Mouse (Mus musculus): ENCODE measurements around the gene Rab6b. TPM values are rescaled to one million over a fixed set of nuclear protein-coding genes. Genes with fewer than 3 reads are reported as not detected.

Rab6b gene
- polyA plus RNA-seq, 1 experiment = 23.3 TPM

GRCm38 (mm10) chr9:103072204-103072599 is 39.4 kb upstream of the Rab6b start:
- no peaks in the 10 kb centered on the region for H3K36me3 ChIP-seq (ENCODE audit: control insufficient read depth, insufficient read depth, low read length, poor library complexity, severe bottlenecking)
- H3K4me3 ChIP-seq (ENCODE audit: low read depth, low read length) = no peak overlapping the region
- TF ChIP-seq POLR2A (IDR thresholded peaks at IDR 0.05; ENCODE audit: insufficient read depth, low read length) (no peak), EP300 (IDR thresholded peaks at IDR 0.05; ENCODE audit: insufficient read depth, low read depth, low read length) (no peak), CTCF (IDR thresholded peaks at IDR 0.05; ENCODE audit: low read depth, low read length) (no peak)
- H3K4me1 ChIP-seq (ENCODE audit: control insufficient read depth, insufficient read depth, low read length) = no peaks in the 10 kb centered on the region
- no peaks in the 10 kb centered on the region for H3K9me3 ChIP-seq (replicated peaks; ENCODE audit: control insufficient read depth, insufficient read depth, low read length, poor library complexity, severe bottlenecking)
- no peak overlapping the region for H3K9ac ChIP-seq (ENCODE audit: low read depth, poor library complexity, severe bottlenecking)
- no peak overlapping the region for H3K27ac ChIP-seq (ENCODE audit: insufficient read depth, low read length)
- no peaks in the 10 kb centered on the region for H3K27me3 ChIP-seq (ENCODE audit: control insufficient read depth, insufficient read depth, low read length, poor library complexity, severe bottlenecking)

DNA sequence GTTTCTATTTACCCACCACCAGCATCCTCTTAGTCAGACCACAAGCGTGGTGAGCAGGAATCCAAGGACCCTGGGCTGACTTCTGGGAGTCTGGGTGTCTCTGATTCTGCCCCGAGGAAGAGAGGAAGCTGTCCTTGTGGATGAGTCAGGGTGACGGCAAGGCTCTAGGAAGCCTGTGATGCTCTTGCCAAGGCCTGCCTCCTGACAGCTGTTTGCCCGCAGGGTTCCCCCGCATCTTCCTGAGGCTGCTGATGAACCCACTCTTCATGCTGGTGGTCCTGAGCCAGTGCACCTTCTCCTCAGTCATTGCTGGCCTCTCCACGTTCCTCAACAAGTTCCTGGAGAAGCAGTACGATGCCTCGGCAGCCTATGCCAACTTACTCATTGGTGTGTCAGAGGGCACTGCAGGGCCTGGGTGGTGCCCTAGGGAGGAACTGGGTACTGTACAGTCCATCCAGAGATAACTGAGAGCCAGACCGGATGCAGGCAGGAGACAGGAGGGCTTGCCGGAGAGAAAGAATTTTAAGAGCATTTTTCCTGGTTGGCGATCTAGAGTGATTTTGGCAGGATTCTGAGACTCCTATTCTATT is 38.6 kb upstream of the Rab6b start:
- Histone ChIP-seq H3K9me3 (replicated peaks; ENCODE audit: control insufficient read depth, insufficient read depth, low read length, poor library complexity, severe bottlenecking) (no peaks in the 10 kb centered on the region), H3K9ac (ENCODE audit: low read depth, poor library complexity, severe bottlenecking) (no peak overlapping the region), H3K27me3 (ENCODE audit: control insufficient read depth, insufficient read depth, low read length, poor library complexity, severe bottlenecking) (no peaks in the 10 kb centered on the region), H3K36me3 (ENCODE audit: control insufficient read depth, insufficient read depth, low read length, poor library complexity, severe bottlenecking) (no peaks in the 10 kb centered on the region), H3K27ac (ENCODE audit: insufficient read depth, low read length) (no peak overlapping the region), H3K4me3 (ENCODE audit: low read depth, low read length) (no peak overlapping the region), H3K4me1 (ENCODE audit: control insufficient read depth, insufficient read depth, low read length) (no peaks in the 10 kb centered on the region)
- no peak for TF ChIP-seq CTCF (IDR thresholded peaks at IDR 0.05; ENCODE audit: low read depth, low read length)
- TF ChIP-seq EP300 (IDR thresholded peaks at IDR 0.05; ENCODE audit: insufficient read depth, low read depth, low read length) = no peak
- no peak for TF ChIP-seq POLR2A (IDR thresholded peaks at IDR 0.05; ENCODE audit: insufficient read depth, low read length)

DNA sequence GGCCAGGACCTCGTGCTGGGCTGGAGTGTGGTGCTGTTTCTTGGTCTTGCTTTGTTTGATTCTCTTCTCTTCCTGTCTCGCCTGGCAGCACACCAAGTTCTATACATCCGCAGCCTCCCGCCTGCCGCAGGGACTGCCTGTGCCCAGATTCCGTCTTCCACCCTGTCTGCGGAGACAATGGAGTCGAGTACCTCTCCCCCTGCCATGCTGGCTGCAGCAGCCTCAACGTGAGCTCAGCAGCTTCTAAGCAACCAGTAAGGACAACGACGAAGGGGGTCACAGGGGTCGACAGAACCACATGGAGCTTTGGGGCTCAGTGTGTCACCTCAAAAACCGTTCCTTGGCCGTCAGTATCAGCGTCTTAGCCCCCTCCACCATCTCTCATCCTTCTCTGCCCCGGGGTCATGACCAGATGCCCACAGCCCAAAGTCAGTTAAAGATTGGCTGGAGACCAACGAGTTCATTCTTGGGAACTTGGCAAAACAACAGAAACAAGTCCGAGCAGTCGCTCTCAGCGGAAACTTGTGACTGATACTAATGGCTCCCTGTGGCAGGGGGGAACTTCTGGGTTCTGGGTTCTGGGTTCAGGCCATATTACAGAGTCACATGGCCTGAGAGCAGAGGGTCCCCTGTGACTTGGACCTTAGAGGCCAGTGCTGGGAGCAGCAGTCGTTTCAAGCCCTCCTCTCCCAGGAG is 34.6 kb upstream of the Rab6b start:
- no peaks in the 10 kb centered on the region for H3K27me3 ChIP-seq (ENCODE audit: control insufficient read depth, insufficient read depth, low read length, poor library complexity, severe bottlenecking)
- no peaks in the 10 kb centered on the region for H3K9me3 ChIP-seq (replicated peaks; ENCODE audit: control insufficient read depth, insufficient read depth, low read length, poor library complexity, severe bottlenecking)
- no peak overlapping the region for H3K27ac ChIP-seq (ENCODE audit: insufficient read depth, low read length)
- H3K36me3 ChIP-seq (ENCODE audit: control insufficient read depth, insufficient read depth, low read length, poor library complexity, severe bottlenecking) = no peaks in the 10 kb centered on the region
- no peak overlapping the region for H3K9ac ChIP-seq (ENCODE audit: low read depth, poor library complexity, severe bottlenecking)
- no peaks in the 10 kb centered on the region for H3K4me1 ChIP-seq (ENCODE audit: control insufficient read depth, insufficient read depth, low read length)
- H3K4me3 ChIP-seq (ENCODE audit: low read depth, low read length) = no peak overlapping the region
- no peak for TF ChIP-seq CTCF (IDR thresholded peaks at IDR 0.05; ENCODE audit: low read depth, low read length)
- no peak for TF ChIP-seq POLR2A (IDR thresholded peaks at IDR 0.05; ENCODE audit: insufficient read depth, low read length)
- no peak for TF ChIP-seq EP300 (IDR thresholded peaks at IDR 0.05; ENCODE audit: insufficient read depth, low read depth, low read length)

- Histone ChIP-seq H3K4me3 (ENCODE audit: low read depth, low read length) (no peak overlapping the region), H3K4me1 (ENCODE audit: control insufficient read depth, insufficient read depth, low read length) (no peaks in the 10 kb centered on the region), H3K9me3 (replicated peaks; ENCODE audit: control insufficient read depth, insufficient read depth, low read length, poor library complexity, severe bottlenecking) (no peaks in the 10 kb centered on the region), H3K27me3 (ENCODE audit: control insufficient read depth, insufficient read depth, low read length, poor library complexity, severe bottlenecking) (no peaks in the 10 kb centered on the region), H3K27ac (ENCODE audit: insufficient read depth, low read length) (no peak overlapping the region), H3K36me3 (ENCODE audit: control insufficient read depth, insufficient read depth, low read length, poor library complexity, severe bottlenecking) (no peaks in the 10 kb centered on the region), H3K9ac (ENCODE audit: low read depth, poor library complexity, severe bottlenecking) (no peak overlapping the region)
- TF ChIP-seq CTCF (IDR thresholded peaks at IDR 0.05; ENCODE audit: low read depth, low read length) (no peak), EP300 (IDR thresholded peaks at IDR 0.05; ENCODE audit: insufficient read depth, low read depth, low read length) (no peak), POLR2A (IDR thresholded peaks at IDR 0.05; ENCODE audit: insufficient read depth, low read length) (no peak)
Measured at GRCm38 (mm10) chr9:103078194-103078691, 33.3 kb upstream of the Rab6b start.

DNA sequence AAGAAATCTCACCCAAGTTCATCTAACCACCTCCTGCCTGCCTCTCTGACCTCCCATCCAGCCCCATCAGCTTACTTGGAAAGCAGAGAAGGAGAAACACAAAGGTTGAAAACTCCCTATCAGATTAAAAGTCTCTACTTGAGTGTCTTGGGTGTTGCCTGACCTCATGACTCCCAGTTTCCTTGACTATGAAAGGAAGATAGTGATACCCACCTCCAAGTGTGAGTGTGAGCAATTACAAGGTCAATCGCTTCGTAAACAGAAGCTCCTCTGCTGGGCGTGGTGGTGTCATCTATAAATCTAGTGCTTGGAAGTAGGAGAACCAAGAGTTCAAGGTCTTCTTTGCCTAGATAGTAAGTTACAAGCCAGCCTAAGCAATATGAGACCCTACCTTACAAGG is 31.4 kb upstream of the Rab6b start:
- Histone ChIP-seq H3K27ac (ENCODE audit: insufficient read depth, low read length) (no peak overlapping the region), H3K4me1 (ENCODE audit: control insufficient read depth, insufficient read depth, low read length) (no peaks in the 10 kb centered on the region), H3K36me3 (ENCODE audit: control insufficient read depth, insufficient read depth, low read length, poor library complexity, severe bottlenecking) (no peaks in the 10 kb centered on the region), H3K9me3 (replicated peaks; ENCODE audit: control insufficient read depth, insufficient read depth, low read length, poor library complexity, severe bottlenecking) (no peaks in the 10 kb centered on the region), H3K4me3 (ENCODE audit: low read depth, low read length) (no peak overlapping the region), H3K9ac (ENCODE audit: low read depth, poor library complexity, severe bottlenecking) (no peak overlapping the region), H3K27me3 (ENCODE audit: control insufficient read depth, insufficient read depth, low read length, poor library complexity, severe bottlenecking) (no peaks in the 10 kb centered on the region)
- TF ChIP-seq POLR2A (IDR thresholded peaks at IDR 0.05; ENCODE audit: insufficient read depth, low read length) = no peak
- no peak for TF ChIP-seq CTCF (IDR thresholded peaks at IDR 0.05; ENCODE audit: low read depth, low read length)
- no peak for TF ChIP-seq EP300 (IDR thresholded peaks at IDR 0.05; ENCODE audit: insufficient read depth, low read depth, low read length)
